Mouse (Mus musculus): ENCODE data around the gene Prok1.

DNA sequence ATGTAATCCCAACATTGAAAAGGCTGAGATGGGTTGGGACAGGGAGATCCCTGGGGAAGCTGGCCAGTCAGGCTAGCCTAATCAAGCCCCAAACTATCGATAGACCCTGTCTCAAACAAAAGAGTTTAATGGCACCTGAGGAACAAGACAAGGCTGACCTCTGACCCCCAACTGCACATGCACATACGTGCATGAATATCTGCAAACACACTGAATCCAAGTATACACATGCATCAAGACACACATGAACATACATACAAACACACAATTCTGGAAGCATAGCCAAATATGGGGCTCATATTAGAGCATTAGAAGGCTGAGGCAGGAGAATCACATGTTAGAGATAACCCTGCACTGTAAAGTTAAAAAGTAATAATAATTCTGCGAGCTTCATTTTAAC, 37.1 kb upstream of the Prok1 start:
- no peak for TF ChIP-seq CTCF (conservative IDR thresholded peaks at IDR 0.05; ENCODE audit: insufficient read depth, insufficient read length, low read depth, low read length)
- TF ChIP-seq POLR2A (IDR thresholded peaks at IDR 0.05; ENCODE audit: low read depth, low read length): no peak

All from kidney, adult 2 months (tissue).